Mouse (Mus musculus) heart, postnatal 0 days (tissue): Measurements from ENCODE around the gene Gm8180. TPM values are rescaled to one million over a fixed set of nuclear protein-coding genes. Genes with fewer than 3 reads are reported as not detected.
"Not testable (repeated sequence)": the region's sequence is repeated elsewhere in the genome, so short reads cannot be mapped to it uniquely, and the experiment has no call there.

Experiments used
- ATAC-seq: fragments of 200-750 bp; cut with Nextera tagmentation; 2 replicates; pipeline ENCODE4 v1.8.0; 2017; ENCODE audit warnings: low read depth, moderate number of reproducible peaks, moderate library complexity; ENCODE audit not compliant: insufficient read depth
- DNase-seq: peaks from one replicate; pipeline ENCODE4 v3.0.0-alpha.2; 2016; ENCODE audit warnings: low spot score
- H3K27ac ChIP-seq: fragments of 300-500 bp; sonication (generic); 2 replicates; pipeline ENCODE4 v1.5.1; 2014; ENCODE audit warnings: low read depth, mild to moderate bottlenecking
- H3K27me3 ChIP-seq: fragments of 300-500 bp; sonication (generic); 2 replicates; pipeline ENCODE4 v1.6.1; 2014; ENCODE audit warnings: low read length, mixed read lengths; ENCODE audit not compliant: control insufficient read depth, insufficient read depth
- H3K36me3 ChIP-seq: fragments of 300-500 bp; sonication (generic); replicated peaks from 2 replicates; pipeline ENCODE4 v1.6.1; 2014; ENCODE audit warnings: low read length, mixed read lengths; ENCODE audit not compliant: control insufficient read depth, insufficient read depth
- H3K4me1 ChIP-seq: fragments of 300-500 bp; sonication (generic); 2 replicates; pipeline ENCODE4 v1.6.1; 2014; ENCODE audit warnings: antibody characterized with exemption; ENCODE audit not compliant: control insufficient read depth, insufficient read depth
- H3K4me2 ChIP-seq: fragments of 300-500 bp; sonication (generic); 2 replicates; pipeline ENCODE4 v1.6.1; 2014; ENCODE audit warnings: low read depth, mild to moderate bottlenecking, low read length, moderate library complexity
- H3K4me3 ChIP-seq: fragments of 300-500 bp; sonication (generic); 2 replicates; pipeline ENCODE4 v1.5.1; 2014; ENCODE audit warnings: low read depth, low read length
- H3K9ac ChIP-seq: fragments of 300-500 bp; sonication (generic); replicated peaks from 2 replicates; pipeline ENCODE4 v1.6.1; 2014; ENCODE audit warnings: low read depth, low read length, mixed read lengths
- H3K9me3 ChIP-seq: fragments of 300-500 bp; sonication (generic); replicated peaks from 2 replicates; pipeline ENCODE4 v1.6.1; 2016; ENCODE audit warnings: low read length; ENCODE audit not compliant: control insufficient read depth
- CTCF ChIP-seq: IDR thresholded peaks from 2 replicates; pipeline ENCODE4 v1.5.1; 2016; ENCODE audit warnings: antibody characterized with exemption, control low read depth, low read depth
- EP300 ChIP-seq: IDR thresholded peaks from 2 replicates; pipeline ENCODE4 v1.6.1; 2016; ENCODE audit warnings: antibody characterized with exemption, low read depth
- WGBS: fragments of 180-500 bp; shearing (Covaris S2); extraction: QIAGEN DNeasy Blood & Tissue Kit; methylation state at CpG from one replicate; pipeline ENCODE4 v1.1.7; 2014; 5-methylcytosine and 5-hydroxymethylcytosine counted together
- polyA plus RNA-seq: library from polyadenylated mRNA; unstranded; fragments of >200 nt; fragmentation: Nextera tagmentation; extraction: Ambion mirVana; gene quantifications from 2 replicates; pipeline ENCODE4 v1.2.1, GENCODE M21; 2015
- total RNA-seq: library from RNA; depleted of rRNA; stranded (reverse); fragments of >200 nt; gene quantifications from 2 replicates; pipeline ENCODE4 v1.2.3, GENCODE M21; 2014; ENCODE audit warnings: low replicate concordance; rRNA removed

Gm8180 gene
- total and polyA plus RNA-seq, 2 experiments from 2014 or later = not detected

- H3K9me3 ChIP-seq, H3K27ac ChIP-seq, H3K36me3 ChIP-seq, H3K4me3 ChIP-seq, H3K9ac ChIP-seq, H3K27me3 ChIP-seq, ATAC-seq, H3K4me2 ChIP-seq, H3K4me1 ChIP-seq, DNase-seq: not testable (repeated sequence)
- TF ChIP-seq CTCF = peak; percentile 28
- WGBS = 15% methylated on average over 7 of the region's 7 CpGs
Observed at GRCm38 (mm10) chr14:43804435-43804834, 19.9 kb upstream of the Gm8180 start.

- DNase-seq, H3K9ac ChIP-seq, H3K36me3 ChIP-seq, H3K9me3 ChIP-seq, H3K27ac ChIP-seq, H3K27me3 ChIP-seq, H3K4me1 ChIP-seq, ATAC-seq: not testable (repeated sequence)
- Histone ChIP-seq H3K4me3 (peak overlapping the region; percentile 7; the same call in 1 of the 2 replicates), H3K4me2 (peak overlapping the region; percentile 39)
- 8% methylated on average over 22 of the region's 23 CpGs for WGBS
Observed at GRCm38 (mm10) chr14:43796905-43797470, 12.4 kb upstream of the Gm8180 start.

GRCm38 (mm10) chr14:43796069-43796904 lies 11.7 kb upstream of the Gm8180 start:
- Histone ChIP-seq H3K4me2 (peak overlapping the region; percentile 39), H3K4me3 (0 out of 2 replicates have a peak overlapping the region, but pooled peaks have one; percentile 7), H3K27me3 (no peaks in the 10 kb centered on the region), H3K9ac (no peak overlapping the region), H3K9me3 (no peaks in the 10 kb centered on the region), H3K27ac (no peak overlapping the region), H3K36me3 (no peaks in the 10 kb centered on the region), H3K4me1 (no peaks in the 10 kb centered on the region)
- DNase-seq = no peak
- 19% methylated on average over 14 of the region's 14 CpGs for WGBS
- ATAC-seq = no peak
- no peak for TF ChIP-seq CTCF
- TF ChIP-seq EP300 = no peak

- H3K4me2 ChIP-seq, H3K36me3 ChIP-seq, DNase-seq, H3K4me1 ChIP-seq, H3K9me3 ChIP-seq, H3K9ac ChIP-seq, H3K27ac ChIP-seq, ATAC-seq, H3K27me3 ChIP-seq, H3K4me3 ChIP-seq: not testable (repeated sequence)
- 66% methylated on average over 5 of the region's 5 CpGs for whole genome bisulfite sequencing
Observed at GRCm38 (mm10) chr14:43793811-43794210, 9.3 kb upstream of the Gm8180 start.

GRCm38 (mm10) chr14:43747566-43747965 lies 37.0 kb downstream of the Gm8180 start, which contains the start of gene Gm6526:
TSS of gene Gm6526 (plus strand) at chr14:43747866.
- not testable (repeated sequence) for H3K9me3 ChIP-seq, H3K4me3 ChIP-seq, H3K36me3 ChIP-seq, H3K9ac ChIP-seq, H3K4me1 ChIP-seq, ATAC-seq, H3K4me2 ChIP-seq, H3K27me3 ChIP-seq, H3K27ac ChIP-seq, DNase-seq
- WGBS = 64% methylated on average over 4 of the region's 4 CpGs

Other genes starting within 250 kb of the Gm8180 start
- gene Gm5799, start 241.2 kb downstream of the Gm8180 start, total RNA-seq = not detected in 2 replicates
- gene Gm5799, start 241.2 kb downstream of the Gm8180 start, polyA plus RNA-seq = not detected in 2 replicates
- not detected in 2 replicates for gene Gm17654, start 205.6 kb downstream of the Gm8180 start, total RNA-seq
- gene Gm17654, start 205.6 kb downstream of the Gm8180 start, polyA plus RNA-seq = not detected in 2 replicates
- not detected in 2 replicates for gene Gm10375, start 176.7 kb downstream of the Gm8180 start, total RNA-seq
- gene Gm10375, start 176.7 kb downstream of the Gm8180 start, polyA plus RNA-seq = not detected in 2 replicates
- gene Gm8165, start 107.5 kb downstream of the Gm8180 start, total RNA-seq = not detected in 2 replicates
- not detected in 2 replicates for gene Gm8165, start 107.5 kb downstream of the Gm8180 start, polyA plus RNA-seq
- gene Gm7324, start 86.9 kb downstream of the Gm8180 start, total RNA-seq = 0.08 TPM in 1 of 2 replicates, not detected in the other
- gene Gm7324, start 86.9 kb downstream of the Gm8180 start, polyA plus RNA-seq = 0.55 and 0.59 TPM in 2 replicates
- gene Gm16506, start 57.3 kb downstream of the Gm8180 start, total RNA-seq = not detected in 2 replicates
- gene Gm16506, start 57.3 kb downstream of the Gm8180 start, polyA plus RNA-seq = not detected in 2 replicates
- not detected in 2 replicates for gene Gm6526, start 36.9 kb downstream of the Gm8180 start, total RNA-seq
- gene Gm6526, start 36.9 kb downstream of the Gm8180 start, polyA plus RNA-seq = not detected in 2 replicates
- not detected in 2 replicates for gene Ear1, start 90.8 kb upstream of the Gm8180 start, total RNA-seq
- not detected in 2 replicates for gene Ear1, start 90.8 kb upstream of the Gm8180 start, polyA plus RNA-seq
- gene Ear10, start 138.8 kb upstream of the Gm8180 start, total RNA-seq = not detected in 2 replicates
- not detected in 2 replicates for gene Ear10, start 138.8 kb upstream of the Gm8180 start, polyA plus RNA-seq
- gene Gm8113, start 140.6 kb upstream of the Gm8180 start, total RNA-seq = 12.9 and 20.5 TPM in 2 replicates
- 32.3 and 33.7 TPM in 2 replicates for gene Gm8113, start 140.6 kb upstream of the Gm8180 start, polyA plus RNA-seq
- gene Ang5, start 172.3 kb upstream of the Gm8180 start, total RNA-seq = not detected in 2 replicates
- gene Ang5, start 172.3 kb upstream of the Gm8180 start, polyA plus RNA-seq = not detected in 2 replicates
- gene Ang6, start 217.5 kb upstream of the Gm8180 start, total RNA-seq = not detected in 2 replicates
- not detected in 2 replicates for gene Ang6, start 217.5 kb upstream of the Gm8180 start, polyA plus RNA-seq